Mouse (Mus musculus) lung, adult 10 weeks (tissue): ENCODE data around the gene Olfr122. TPM values are rescaled to one million over a fixed set of nuclear protein-coding genes. Genes with fewer than 3 reads are reported as not detected.

Experiments
- polyA plus RNA-seq: library from polyadenylated mRNA; stranded (reverse); fragments of 350-450 nt; fragmentation: Illumina TruSeq; extraction: RNeasy Lipid Tissue Mini Kit (QIAGEN cat#74804); gene quantifications from one replicate; pipeline ENCODE4 v1.2.3, GENCODE M21; 2014; ENCODE audit warnings: low read depth, low replicate concordance; ENCODE audit not compliant: insufficient read depth

Gene Olfr122
- polyA plus RNA-seq = not detected

GRCm38 (mm10) chr17:37768307-37768706, at the start of gene Olfr122:
Gene Olfr122 (plus strand): TSS chr17:37768607.

GRCm38 (mm10) chr17:37721508-37721907, 46.9 kb upstream of the Olfr122 start, which contains the start of gene Olfr120:
Gene Olfr120 (plus strand): TSS chr17:37721808.

GRCm38 (mm10) chr17:37793229-37793628, 24.8 kb downstream of the Olfr122 start, which contains the start of gene Olfr123:
Gene Olfr123 (plus strand): TSS chr17:37793529.

GRCm38 (mm10) chr17:37799588-37799987, 31.2 kb downstream of the Olfr122 start, which contains the start of gene Olfr124:
Gene Olfr124 (plus strand): TSS chr17:37799888.

Other genes starting within 250 kb of the Olfr122 start
- not detected for gene Olfr112, start 199.2 kb upstream of the Olfr122 start, polyA plus RNA-seq
- not detected for gene Olfr113, start 190.9 kb upstream of the Olfr122 start, polyA plus RNA-seq
- not detected for gene Olfr114, start 175.9 kb upstream of the Olfr122 start, polyA plus RNA-seq
- gene Olfr115, start 141.5 kb upstream of the Olfr122 start, polyA plus RNA-seq = not detected
- gene Olfr116, start 141.4 kb upstream of the Olfr122 start, polyA plus RNA-seq = not detected
- gene Olfr117, start 104.8 kb upstream of the Olfr122 start, polyA plus RNA-seq = not detected
- gene Olfr118, start 101.6 kb upstream of the Olfr122 start, polyA plus RNA-seq = not detected
- not detected for gene Olfr119, start 72.0 kb upstream of the Olfr122 start, polyA plus RNA-seq
- gene Olfr120, start 46.8 kb upstream of the Olfr122 start, polyA plus RNA-seq = not detected
- not detected for gene Olfr121, start 19.8 kb upstream of the Olfr122 start, polyA plus RNA-seq
- gene Olfr123, start 24.9 kb downstream of the Olfr122 start, polyA plus RNA-seq = not detected
- not detected for gene Olfr124, start 31.3 kb downstream of the Olfr122 start, polyA plus RNA-seq
- gene Olfr125, start 64.3 kb downstream of the Olfr122 start, polyA plus RNA-seq = not detected
- not detected for gene Olfr126, start 78.9 kb downstream of the Olfr122 start, polyA plus RNA-seq
- not detected for gene Olfr127, start 131.8 kb downstream of the Olfr122 start, polyA plus RNA-seq
- not detected for gene Olfr128, start 151.9 kb downstream of the Olfr122 start, polyA plus RNA-seq
- not detected for gene Olfr761, start 184.5 kb downstream of the Olfr122 start, polyA plus RNA-seq